Mouse (Mus musculus): ENCODE measurements at regions not wholly inside any gene's neighbourhood (a gene's known extent, or its start where the extent isn't known, plus 50 kb on each side); places are given as distances from the start of the nearest gene placed in this dataset.

GRCm38 (mm10) chr1:142838663-142839062, 801.8 kb upstream of the B3galt2 start:
- in situ Hi-C loops (cut with MboI; ENCODE audit: unreplicated experiment in 2 of 2), result no loop called here

GRCm38 (mm10) chr1:142867024-142867700, 773.3 kb upstream of the B3galt2 start:
- in situ Hi-C loops (cut with MboI; ENCODE audit: unreplicated experiment in 2 of 2), result no loop called here

- in situ Hi-C loops (cut with MboI; ENCODE audit: unreplicated experiment in 2 of 2), result loop anchor here in 1 of 2 experiments (10.0 kb wide), 1 partner anchor 753 kb away; the partner anchor contains the start of gene B3galt2
Measured at GRCm38 (mm10) chr1:142891842-142892241, 748.6 kb upstream of the B3galt2 start.

GRCm38 (mm10) chr1:142893156-142893555, 747.3 kb upstream of the B3galt2 start:
- in situ Hi-C loops (cut with MboI; ENCODE audit: unreplicated experiment in 2 of 2), result loop anchor here in 1 of 2 experiments (10.0 kb wide), 1 partner anchor 752 kb away; the partner anchor contains the start of gene B3galt2

GRCm38 (mm10) chr1:142894145-142894544, 746.3 kb upstream of the B3galt2 start:
- in situ Hi-C loops (cut with MboI; ENCODE audit: unreplicated experiment in 2 of 2), result loop anchor here in 1 of 2 experiments (10.0 kb wide), 1 partner anchor 751 kb away; the partner anchor contains the start of gene B3galt2

GRCm38 (mm10) chr1:142895081-142895480, 745.4 kb upstream of the B3galt2 start:
- in situ Hi-C loops (cut with MboI; ENCODE audit: unreplicated experiment in 2 of 2), result loop anchor here in 1 of 2 experiments (10.0 kb wide), 1 partner anchor 750 kb away; the partner anchor contains the start of gene B3galt2

GRCm38 (mm10) chr1:142909907-142910306, 730.6 kb upstream of the B3galt2 start:
- in situ Hi-C loops (cut with MboI; ENCODE audit: unreplicated experiment in 2 of 2), result no loop called here

- in situ Hi-C loops (cut with MboI; ENCODE audit: unreplicated experiment in 2 of 2), result no loop called here
Measured at GRCm38 (mm10) chr1:142956686-142957085, 683.8 kb upstream of the B3galt2 start.

GRCm38 (mm10) chr1:142971475-142971874, 669.0 kb upstream of the B3galt2 start:
- in situ Hi-C loops (cut with MboI; ENCODE audit: unreplicated experiment in 2 of 2), result no loop called here

GRCm38 (mm10) chr1:142973387-142973786, 667.1 kb upstream of the B3galt2 start:
- in situ Hi-C loops (cut with MboI; ENCODE audit: unreplicated experiment in 2 of 2), result no loop called here

- in situ Hi-C loops (cut with MboI; ENCODE audit: unreplicated experiment in 2 of 2), result no loop called here
Measured at GRCm38 (mm10) chr1:142982994-142983393, 657.5 kb upstream of the B3galt2 start.

GRCm38 (mm10) chr1:142983641-142984040, 656.8 kb upstream of the B3galt2 start:
- in situ Hi-C loops (cut with MboI; ENCODE audit: unreplicated experiment in 2 of 2), result no loop called here

- in situ Hi-C loops (cut with MboI; ENCODE audit: unreplicated experiment in 2 of 2), result no loop called here
Measured at GRCm38 (mm10) chr1:142985516-142985915, 654.9 kb upstream of the B3galt2 start.

GRCm38 (mm10) chr1:143000216-143000615, 640.2 kb upstream of the B3galt2 start:
- in situ Hi-C loops (cut with MboI; ENCODE audit: unreplicated experiment in 2 of 2), result no loop called here

GRCm38 (mm10) chr1:143001112-143001511, 639.4 kb upstream of the B3galt2 start:
- in situ Hi-C loops (cut with MboI; ENCODE audit: unreplicated experiment in 2 of 2), result no loop called here

- in situ Hi-C loops (cut with MboI; ENCODE audit: unreplicated experiment in 2 of 2), result no loop called here
Measured at GRCm38 (mm10) chr1:143006045-143006444, 634.4 kb upstream of the B3galt2 start.

- in situ Hi-C loops (cut with MboI; ENCODE audit: unreplicated experiment in 2 of 2), result no loop called here
Measured at GRCm38 (mm10) chr1:143019982-143020381, 620.5 kb upstream of the B3galt2 start.

GRCm38 (mm10) chr1:143053161-143053560, 587.3 kb upstream of the B3galt2 start:
- in situ Hi-C loops (cut with MboI; ENCODE audit: unreplicated experiment in 2 of 2), result no loop called here

GRCm38 (mm10) chr1:143053599-143053998, 586.9 kb upstream of the B3galt2 start:
- in situ Hi-C loops (cut with MboI; ENCODE audit: unreplicated experiment in 2 of 2), result no loop called here

GRCm38 (mm10) chr1:143054451-143055024, 585.9 kb upstream of the B3galt2 start:
- in situ Hi-C loops (cut with MboI; ENCODE audit: unreplicated experiment in 2 of 2), result no loop called here

GRCm38 (mm10) chr1:143060698-143061576, 579.5 kb upstream of the B3galt2 start:
- in situ Hi-C loops (cut with MboI; ENCODE audit: unreplicated experiment in 2 of 2), result no loop called here

Data from v-Abl transformed pro-B cells (cell line).